Mouse (Mus musculus) c-Kit-negative CD71-positive TER-119-positive erythroid progenitor cells, embryonic 14.5 days (primary cell): ENCODE results near the gene Il1rapl1.

Source experiments
- DNase-seq: peaks from one replicate; pipeline ENCODE4 v3.0.0-alpha.2; 2013; ENCODE audit warnings: low read depth, low spot score

Gene Il1rapl1

DNA sequence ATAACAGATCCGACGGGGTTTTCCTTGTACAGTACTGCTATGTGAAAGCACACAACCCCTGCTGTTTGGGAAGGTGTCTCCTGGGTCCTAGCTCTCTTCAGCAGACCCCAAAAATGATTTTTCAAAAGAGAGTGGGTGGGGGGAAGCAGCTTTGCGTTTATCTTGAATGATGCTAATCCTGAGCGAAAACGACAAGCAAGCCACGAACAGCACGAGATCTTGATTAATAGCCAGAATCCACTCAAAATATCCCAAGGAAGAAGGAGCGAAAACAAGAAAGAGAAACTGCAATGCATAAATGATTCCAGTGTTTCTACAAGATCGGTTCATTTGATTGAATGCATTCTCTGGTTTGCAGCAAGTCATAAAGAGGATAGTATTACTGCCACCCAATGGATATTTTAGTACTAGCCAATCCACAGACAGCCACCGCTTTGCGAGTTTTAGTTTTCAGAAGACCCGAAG, at the start of gene Il1rapl1:
TSS of gene Il1rapl1 (minus strand) at position 37 of the 465 bp plus-strand sequence.
- no peak for DNase-seq

DNA sequence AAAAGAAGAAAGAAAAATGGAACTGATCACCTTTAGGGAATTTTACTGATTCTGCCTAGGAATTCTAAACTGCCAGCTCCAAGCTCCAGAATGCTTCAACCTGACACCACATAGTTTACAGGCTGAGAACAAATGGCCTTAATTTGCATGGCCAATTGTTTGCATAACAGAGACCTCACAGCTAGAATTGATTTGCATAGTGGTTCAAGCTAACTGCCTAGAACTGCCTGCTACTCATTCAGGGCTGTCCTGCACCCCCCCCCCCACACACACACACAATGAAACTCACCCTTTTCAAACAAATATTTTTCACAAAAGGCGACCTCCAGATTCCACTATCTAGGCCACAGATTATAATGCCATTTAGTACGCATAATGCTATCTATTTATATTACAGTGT, 42.6 kb upstream of the Il1rapl1 start:
- no peak for DNase-seq

DNA sequence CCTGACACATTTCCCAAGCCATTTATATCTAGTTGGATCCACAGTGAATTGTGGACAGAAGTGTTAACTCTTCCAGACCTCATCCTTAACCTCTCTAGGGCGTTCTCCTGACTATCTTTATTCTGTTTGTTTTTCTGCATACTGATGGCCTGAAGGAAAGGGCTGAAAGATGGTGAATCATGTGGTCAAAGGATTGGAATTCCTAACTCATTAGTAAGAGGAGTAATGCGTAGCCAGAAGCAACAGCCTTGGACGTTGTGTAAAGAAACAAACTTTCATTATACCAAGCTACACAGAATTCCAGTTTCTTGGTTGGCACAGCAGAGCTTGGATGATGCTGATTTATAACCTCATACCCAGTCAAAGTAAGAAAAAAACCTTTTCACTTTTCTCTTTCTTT, 10.2 kb upstream of the Il1rapl1 start:
- no peak for DNase-seq

DNA sequence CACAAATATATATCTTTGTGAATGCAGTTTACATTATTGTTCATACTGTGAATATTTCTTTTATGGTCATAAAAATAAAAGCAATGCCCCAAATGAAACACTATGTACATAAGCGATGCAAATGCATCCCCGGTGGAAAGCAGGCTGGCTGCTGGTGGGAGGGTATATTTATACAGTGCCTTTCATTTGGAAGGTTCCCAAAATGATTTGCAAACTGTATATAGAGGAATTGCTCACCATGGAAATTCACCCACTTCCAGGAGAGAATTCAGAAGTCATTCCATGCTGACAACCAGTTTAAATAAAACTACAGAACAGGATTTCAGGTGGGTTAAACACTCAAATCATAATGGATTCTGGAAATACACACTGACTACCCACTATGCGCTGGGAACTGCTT, 4.6 kb upstream of the Il1rapl1 start:
- DNase-seq, result no peak

DNA sequence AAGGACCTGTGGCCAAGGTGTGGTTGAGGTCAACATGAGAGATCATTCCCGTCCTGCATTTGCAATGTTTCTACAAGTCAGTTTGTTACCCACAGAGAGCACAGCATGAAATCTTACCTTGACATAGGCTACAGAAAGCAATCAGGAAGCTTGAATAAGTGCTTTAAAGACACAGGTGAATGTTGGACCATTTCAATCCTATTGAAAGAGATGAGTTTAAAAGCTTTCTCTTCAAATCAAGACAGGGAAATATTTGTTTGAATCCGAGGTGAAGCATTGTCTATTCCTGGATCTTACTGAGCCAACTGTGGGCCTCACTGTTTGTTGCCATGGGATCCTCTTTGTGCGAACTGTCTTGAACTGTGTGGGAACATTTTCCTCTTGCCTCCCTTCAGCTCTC, 2.4 kb upstream of the Il1rapl1 start:
- no peak for DNase-seq

DNA sequence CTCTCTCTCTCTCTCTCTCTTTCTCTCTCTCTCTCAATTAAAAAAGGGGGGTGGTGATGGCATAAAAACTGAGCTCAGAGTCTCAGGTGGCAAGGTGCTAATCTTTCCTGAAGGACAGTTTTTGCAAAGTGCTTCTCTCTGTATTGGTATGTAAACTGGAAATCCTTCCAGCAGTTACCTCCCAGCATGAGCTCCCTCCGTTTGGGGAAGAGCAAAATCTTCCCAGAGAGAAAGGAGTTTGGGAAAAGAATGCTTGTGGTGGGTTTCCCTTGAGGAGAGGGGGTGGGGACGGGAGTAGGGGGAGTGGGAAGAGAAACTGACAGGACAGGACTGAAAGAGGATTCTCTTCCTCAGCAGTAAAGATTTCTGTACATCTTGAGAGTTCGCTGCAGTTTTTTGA, 881 bp upstream of the Il1rapl1 start:
- DNase-seq, result no peak

DNA sequence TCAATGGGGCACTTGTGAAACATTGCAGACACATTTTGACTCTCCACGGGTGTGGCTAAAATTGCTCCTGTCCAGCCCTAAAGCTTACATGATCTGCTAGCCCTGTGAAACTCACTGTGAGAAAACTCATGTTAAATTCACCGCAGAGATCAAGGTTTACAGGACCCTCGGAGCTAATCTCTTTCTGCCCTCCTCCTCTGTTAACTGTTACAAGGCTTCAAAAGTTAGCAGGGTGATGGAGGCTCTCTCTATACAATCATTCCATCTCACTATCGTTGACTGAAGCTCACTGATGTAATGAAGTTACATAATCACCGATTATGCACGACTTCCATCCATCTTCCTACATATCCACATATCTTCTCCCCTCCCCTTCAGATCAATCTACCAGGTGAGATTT, 1.9 kb downstream of the Il1rapl1 start:
- DNase-seq, result no peak

DNA sequence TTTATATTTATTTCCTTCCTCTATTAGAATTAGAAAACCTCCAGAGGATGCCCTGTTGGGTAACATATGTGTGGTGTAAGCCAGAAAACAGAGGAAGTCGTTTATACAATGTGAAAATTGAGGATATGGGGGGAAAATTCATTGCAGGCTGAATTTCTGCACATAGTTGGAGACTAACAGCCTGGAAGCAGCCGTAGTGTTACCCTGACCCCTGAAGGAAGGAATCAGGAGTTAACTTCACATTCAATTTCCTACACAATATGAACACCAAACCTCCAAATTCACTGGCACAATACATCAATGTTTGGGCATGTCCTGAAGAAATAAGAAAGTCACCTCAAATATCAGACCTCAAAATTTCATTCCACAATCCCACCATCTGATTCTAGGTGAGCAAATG, 3.2 kb downstream of the Il1rapl1 start:
- no peak for DNase-seq

DNA sequence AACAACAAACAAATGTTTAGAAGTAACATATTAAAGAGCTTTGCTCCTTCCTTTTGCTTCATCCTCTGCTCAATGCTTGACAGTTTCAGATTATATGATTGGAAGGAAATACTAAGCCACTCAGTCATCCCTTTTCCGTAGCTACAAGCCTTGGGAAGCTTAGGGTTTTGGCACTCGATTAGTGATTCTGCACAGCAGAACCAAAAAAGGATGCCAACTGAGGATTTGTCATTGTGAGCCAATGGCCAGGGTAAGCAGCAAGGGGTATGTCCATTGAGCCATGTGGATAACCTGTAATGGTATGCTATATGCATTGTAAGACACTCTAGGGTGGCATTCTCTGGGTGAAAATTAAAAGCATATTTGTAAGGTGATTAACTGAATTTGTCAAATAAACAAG, 5.7 kb downstream of the Il1rapl1 start:
- no peak for DNase-seq

DNA sequence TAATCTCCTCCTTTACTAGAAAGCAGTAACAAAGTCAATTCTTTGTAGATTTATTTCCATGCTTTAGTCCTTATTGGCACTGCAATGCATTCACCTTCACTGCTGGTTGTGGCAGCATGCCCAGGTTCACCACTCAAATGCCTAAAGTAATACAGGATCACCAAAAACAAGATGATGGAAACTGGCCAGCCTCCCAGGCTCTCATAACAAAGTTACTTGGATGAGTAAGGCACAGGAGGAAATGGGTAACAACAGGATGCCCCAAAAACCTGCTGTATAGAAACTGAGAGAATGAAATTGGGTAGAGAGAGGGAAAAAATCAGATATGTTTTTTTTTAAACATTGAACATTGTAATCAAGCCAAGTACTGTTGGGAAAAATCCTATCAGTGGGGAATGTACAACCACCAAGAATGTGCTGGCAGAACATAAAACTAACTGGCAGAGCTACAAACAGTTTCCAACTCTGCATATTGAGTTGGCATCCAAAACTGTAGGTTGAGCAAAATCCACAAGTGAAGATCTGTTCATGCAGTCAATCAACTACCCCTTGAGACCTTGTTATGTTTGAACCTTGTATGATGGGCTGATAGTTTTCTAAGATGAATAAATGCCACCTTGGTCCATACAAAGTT, 21.4 kb downstream of the Il1rapl1 start:
- DNase-seq, result no peak

DNA sequence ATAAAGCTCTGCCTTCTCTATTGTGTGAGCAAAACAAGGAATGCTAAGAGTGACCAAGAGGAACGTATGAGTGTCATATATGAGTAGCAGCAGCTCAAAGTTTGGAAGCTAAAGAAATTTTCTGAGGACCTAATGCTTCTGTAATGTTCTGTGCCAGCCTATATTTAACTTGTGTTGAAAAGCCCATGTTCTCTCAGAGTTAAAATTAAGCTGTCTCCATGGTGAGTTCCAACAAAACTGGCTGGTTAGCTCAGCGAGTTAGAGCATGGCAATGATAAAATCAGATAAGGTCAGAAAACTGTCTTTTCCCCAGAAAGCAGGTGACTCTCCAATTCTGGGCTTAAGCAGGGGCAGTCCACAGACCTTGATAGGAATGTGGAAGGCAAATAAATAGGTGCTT, 25.6 kb downstream of the Il1rapl1 start:
- DNase-seq, result no peak

DNA sequence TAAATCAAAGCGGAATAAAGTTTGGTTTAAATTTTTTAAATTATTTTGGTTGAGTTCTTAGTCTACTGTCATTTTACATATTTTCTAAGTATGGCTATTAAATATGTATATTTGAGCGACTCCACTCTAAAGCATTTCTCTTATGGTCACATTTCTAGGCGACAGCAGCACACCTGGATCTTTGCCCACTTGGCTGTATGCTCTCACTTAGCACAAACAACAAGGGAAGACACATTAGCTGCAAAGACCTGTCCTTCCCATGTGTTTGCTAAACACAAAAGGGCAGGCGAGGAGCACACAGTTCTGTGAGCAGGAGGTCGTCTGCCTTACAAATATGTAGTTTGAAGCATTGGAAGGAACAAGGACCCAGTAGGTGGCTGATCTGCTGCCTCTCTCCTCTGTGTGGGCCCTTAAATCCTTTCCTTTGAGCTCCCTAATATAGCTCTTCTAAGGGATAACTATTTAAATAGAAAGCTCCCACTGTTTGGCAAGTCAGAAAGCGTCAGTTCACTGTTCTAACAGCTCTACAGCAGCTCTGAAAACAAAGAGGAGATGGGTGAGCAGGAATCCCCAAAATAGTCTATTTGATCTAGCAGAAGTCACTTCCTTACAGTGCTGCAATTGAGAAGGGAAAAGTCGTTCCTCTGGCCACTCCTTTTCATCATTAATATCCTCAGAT, 42.6 kb downstream of the Il1rapl1 start:
- DNase-seq, result no peak

DNA sequence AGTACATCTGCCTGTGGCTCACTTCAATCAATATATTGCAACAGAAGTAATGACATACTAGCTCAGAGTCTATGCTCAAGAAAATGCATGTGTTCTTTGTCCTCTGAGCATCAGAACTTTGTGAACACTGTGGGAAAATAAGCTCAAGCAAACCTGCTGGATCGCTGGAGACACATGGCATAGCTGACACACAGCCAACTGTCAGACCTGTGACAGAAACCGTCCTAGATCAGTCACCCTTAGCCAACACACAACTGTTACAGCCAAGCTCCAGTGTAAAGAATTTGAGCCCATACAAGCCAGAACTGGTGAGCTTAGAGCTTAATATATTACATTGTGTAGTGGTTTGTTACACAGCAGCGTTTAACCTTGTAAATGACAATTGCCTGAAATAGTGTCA, 45.1 kb downstream of the Il1rapl1 start:
- DNase-seq, result no peak

DNA sequence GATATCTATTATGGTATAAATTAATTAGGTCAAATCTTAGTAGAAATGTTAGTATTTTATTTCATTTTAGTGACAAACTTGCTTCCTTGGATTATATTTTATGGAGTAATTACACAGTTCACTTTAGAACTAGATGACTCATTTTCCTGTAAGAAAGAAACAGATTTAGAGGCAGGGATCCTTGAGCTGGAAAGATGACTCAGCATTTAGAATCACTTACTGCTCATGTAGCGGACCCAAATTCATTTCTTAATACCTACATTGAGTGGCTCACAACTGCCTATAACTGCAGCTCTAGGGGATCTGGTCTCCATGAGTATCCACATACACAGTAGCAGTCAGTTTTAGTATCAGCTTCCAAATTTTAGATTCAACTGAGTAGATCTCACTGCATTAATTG, 71.9 kb downstream of the Il1rapl1 start:
- DNase-seq, result no peak

DNA sequence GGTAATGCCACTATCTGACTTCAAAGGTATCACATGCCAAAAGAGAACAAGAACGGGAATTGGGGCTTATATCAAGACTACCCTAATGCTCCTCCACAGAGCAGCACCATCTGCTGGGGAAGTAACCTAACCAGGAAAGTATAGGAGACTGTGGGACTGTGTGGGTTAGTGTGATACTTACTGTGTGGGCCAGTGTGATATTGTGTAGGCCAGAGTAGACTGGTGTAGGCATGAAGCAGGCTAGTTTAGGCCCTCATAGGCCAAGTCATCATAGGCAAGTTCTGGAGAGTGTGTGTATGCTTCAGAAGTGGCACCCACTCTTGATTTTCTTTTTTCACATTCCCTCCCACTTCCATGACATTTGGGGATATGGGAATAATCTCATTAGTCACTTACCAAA, 76.5 kb downstream of the Il1rapl1 start:
- no peak for DNase-seq

DNA sequence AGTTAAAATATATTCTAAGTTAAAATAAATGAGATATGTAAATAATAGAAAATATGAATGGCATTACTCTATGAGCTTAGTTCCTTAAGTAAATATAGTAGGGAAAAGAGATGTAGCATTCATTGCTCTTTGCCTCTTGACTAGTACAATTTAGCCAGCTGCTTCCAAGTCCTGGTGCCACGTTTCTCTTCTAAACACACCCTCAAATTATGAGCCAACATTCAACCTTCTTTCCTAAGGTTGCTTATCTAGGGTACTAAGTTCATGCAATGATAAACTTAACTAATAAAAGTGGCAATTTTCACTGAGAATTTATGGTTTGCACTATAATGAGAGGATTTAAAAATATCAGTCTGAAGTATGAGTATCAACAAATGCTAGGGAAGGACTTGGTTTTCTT, 218.3 kb downstream of the Il1rapl1 start:
- DNase-seq, result no peak

DNA sequence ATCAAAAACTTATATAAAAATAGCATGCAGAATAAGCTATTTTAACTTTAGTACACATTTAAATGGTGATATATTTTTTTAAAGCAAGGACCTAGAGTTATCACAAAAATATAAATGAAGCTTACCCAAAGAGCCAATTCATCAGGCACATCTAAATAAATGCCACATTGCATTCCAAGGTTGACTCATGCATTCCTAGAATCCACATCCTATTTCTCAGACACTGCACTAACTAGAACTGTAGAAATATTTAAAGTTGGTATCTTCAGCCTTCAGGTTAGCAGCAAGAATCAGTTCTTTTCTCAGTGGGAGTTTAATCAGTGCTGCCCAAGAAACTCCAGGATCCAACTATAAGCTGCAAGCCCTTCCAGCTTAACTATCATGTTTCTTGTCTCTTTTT, 223.5 kb downstream of the Il1rapl1 start:
- DNase-seq, result no peak

DNA sequence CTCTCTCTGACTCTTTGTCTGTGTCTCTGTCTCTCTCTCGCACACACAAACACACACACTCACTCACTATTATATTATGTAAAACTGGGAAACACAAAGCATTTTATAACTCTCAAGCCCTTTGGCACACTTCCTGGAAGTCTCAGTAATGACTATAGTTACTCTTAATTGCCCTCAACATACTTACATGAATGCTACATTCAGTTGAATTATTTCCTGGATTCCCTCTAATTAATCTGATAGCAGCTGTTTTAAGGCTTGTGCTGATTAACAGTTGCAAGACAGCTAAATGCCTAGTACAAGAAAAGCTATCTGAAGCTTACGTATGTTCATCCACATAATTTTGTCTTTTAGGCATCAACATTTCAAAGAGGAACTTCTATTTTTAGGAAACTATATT, 261.3 kb downstream of the Il1rapl1 start:
- DNase-seq, result no peak

DNA sequence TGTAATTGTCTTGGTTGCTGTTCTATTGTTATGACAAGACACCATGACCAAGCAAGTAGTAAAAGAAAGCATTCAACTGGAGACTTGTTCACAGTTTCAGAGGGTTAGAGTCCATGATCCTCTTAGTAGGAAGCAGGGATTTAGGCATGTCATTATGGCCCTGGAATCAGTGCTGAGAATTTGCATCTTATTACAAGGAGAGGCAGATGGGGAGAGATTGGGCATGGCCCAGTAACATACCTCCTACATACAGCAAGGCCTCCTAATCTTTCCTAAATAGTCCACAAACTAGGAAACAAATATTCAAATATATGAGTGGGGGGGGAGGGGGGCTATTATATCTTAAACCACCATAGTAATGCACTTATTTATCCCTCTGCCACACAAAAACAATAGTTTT, 301.6 kb downstream of the Il1rapl1 start:
- DNase-seq, result no peak

DNA sequence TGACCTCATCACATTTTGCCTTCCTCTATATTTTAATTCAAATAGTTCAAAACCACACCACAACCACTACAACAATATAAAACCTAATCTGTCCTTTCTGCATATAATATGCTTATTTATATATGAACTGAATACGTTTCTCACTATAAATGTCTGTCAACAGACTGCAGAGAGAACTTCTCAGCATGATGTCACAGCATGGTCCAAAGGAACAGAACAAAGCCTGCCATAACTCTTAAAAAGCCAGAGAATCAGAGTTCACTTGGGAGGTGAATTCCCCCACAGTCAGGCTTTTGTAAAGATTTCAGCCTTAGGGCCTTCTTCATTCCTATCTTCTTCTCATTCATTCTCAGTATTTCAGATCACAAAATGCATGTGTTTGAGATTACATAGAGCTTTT, 307.7 kb downstream of the Il1rapl1 start:
- no peak for DNase-seq

DNA sequence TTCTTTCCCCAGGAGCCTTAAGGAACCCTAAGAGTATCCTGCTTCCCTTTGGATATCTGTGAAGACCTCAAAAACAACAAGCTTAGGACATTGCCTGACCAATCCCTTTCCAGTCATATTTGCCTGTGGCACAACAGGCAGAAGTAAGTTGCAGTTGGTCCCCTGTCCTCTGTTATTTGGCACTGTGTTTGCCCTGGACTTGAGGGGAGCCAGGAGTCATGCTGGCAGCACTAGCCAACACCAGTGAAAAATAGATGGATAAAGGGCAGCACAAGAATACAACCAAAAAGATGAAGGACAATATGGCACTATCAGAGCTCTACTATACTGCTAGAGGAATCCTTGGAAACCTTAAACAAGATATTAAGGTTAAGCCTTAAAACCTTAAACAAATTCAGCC, 322.4 kb downstream of the Il1rapl1 start:
- no peak for DNase-seq

DNA sequence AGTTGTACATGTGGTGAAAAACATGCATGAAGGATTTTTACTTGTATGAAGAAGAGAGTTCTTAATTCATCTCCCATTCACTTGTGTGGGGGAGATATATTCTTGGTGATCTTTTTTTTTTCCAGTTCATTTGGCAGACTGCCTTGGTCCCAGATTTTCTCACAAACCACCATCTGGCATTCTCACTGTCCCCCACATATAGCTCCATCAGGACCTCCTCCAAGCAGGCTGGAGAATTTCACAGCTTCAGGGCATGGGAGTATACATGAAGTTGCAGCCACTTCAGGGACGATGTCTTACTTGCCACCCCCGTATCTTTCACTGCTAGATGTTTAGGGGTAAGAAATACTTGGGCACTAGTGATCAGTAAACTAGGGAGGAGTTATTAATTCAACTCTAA, 404.9 kb downstream of the Il1rapl1 start:
- no peak for DNase-seq

DNA sequence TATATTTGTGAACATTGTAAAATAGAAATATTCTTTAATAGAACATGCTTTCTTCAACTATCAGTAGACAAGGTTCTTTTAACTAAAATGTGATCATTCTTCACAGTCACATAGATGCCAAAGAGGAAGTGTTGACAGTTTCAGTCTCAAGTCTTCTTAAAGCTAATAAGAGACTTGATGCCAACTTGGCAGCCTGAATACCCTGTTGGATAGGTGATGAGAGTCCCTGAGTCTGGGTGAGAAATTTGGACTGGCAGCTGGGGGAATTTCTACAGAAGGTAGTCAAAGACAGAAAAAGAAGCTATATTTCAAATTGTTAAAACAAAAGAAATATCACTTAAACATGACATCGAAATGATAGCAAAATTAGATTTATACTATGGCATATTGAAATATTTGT, 451.6 kb downstream of the Il1rapl1 start:
- DNase-seq, result no peak

DNA sequence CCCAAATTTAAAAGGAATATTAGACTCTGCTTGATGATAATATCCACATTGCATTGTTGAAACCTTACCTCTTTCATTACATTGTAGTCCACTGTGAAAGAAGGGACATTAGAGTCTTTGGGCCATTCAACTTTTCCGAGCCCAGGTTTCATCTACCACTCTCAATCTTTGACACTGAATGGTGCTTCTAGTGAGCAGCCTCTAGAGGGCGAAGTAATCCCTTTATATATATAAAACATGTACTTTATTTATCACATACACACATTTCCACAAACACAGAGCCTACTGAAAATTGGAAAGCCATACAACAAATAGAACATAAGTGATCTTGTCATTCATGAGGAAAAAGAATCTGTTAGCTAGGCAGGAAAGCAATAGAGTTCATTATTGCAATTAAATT, 459.8 kb downstream of the Il1rapl1 start:
- DNase-seq, result no peak
